Mouse (Mus musculus) liver, postnatal 0 days (tissue): ENCODE measurements at regions not wholly inside any gene's neighbourhood (a gene's known extent, or its start where the extent isn't known, plus 50 kb on each side); places are given as distances from the start of the nearest gene placed in this dataset.

Experiments used
- CTCF ChIP-seq: sonication (generic); IDR thresholded peaks from 2 replicates; pipeline ENCODE4 v1.5.1; 2016; ENCODE audit warnings: antibody characterized with exemption, low read depth
- EP300 ChIP-seq: IDR thresholded peaks from 2 replicates; pipeline ENCODE4 v1.6.1; 2016; ENCODE audit warnings: antibody characterized with exemption, low read depth, mild to moderate bottlenecking

GRCm38 (mm10) chr8:10774778-10775177 is 233.5 kb downstream of the Irs2 start:
- TF ChIP-seq CTCF = no peak
- TF ChIP-seq EP300 = no peak
